Mouse (Mus musculus): ENCODE data around the gene Cacna1a. TPM values are rescaled to one million over a fixed set of nuclear protein-coding genes. Genes with fewer than 3 reads are reported as not detected.

Cacna1a gene
- total and polyA plus RNA-seq, 2 experiments from 2014 or later, result 4.2 to 8.6 TPM

DNA sequence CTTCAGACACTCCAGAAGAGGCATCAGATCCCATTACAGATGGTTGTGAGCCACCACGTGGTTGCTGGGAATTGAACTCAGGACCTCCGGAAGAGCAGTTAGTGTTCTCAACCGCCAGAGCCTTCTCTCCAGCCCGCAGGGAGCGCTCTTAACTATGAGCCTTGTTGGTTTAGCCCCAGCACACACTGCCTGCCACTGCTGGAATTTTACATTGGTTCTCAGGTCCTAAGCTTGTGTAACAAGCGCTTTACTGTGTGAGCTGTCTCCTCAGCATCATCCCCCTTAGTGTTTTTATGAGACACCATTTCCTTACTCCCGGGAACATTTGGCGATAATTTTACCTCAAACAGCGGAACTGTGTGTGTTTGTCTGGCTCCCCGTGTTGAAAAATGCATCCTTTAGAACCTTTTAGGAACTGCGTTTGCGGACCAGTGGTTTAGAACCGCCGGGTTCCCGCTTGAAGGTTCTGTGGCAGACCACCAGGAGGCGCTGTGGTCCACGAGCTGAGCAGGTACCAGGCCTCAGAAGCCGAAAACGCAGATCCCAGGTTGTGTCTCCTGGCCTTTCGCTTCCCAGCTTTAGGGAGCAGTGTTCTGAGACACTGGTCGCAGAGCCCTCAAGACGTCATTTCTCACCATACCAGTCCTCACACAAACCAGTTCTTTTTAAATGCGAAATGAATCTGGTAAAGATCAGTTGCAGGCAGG lies 24.7 kb upstream of the Cacna1a start:
- Histone ChIP-seq H3K9me3 (replicated peaks; ENCODE audit: control insufficient read depth, low read length) (no peaks in the 10 kb centered on the region), H3K27me3 (ENCODE audit: control insufficient read depth, insufficient read depth, low read length) (peaks cover 8% of the 10 kb centered on the region; the same call in 1 of the 2 replicates), H3K4me1 (ENCODE audit: control insufficient read depth, insufficient read depth) (no peaks in the 10 kb centered on the region), H3K36me3 (replicated peaks; ENCODE audit: control insufficient read depth, insufficient read depth, low read length) (no peaks in the 10 kb centered on the region), H3K4me2 (ENCODE audit: low read depth, low read length) (no peak overlapping the region), H3K27ac (ENCODE audit: low read depth) (no peak overlapping the region), H3K4me3 (ENCODE audit: low read depth, low read length) (no peak overlapping the region), H3K9ac (replicated peaks; ENCODE audit: low read depth, low read length) (no peak overlapping the region)
- peak; percentile 46 for DNase-seq (ENCODE audit: low spot score)
- 0 out of 2 replicates have a peak, but pooled peaks have one; percentile 44 for ATAC-seq (ENCODE audit: insufficient read depth, low read depth)
- TF ChIP-seq CTCF (IDR thresholded peaks at IDR 0.05; ENCODE audit: low read depth) (peak; percentile 92), EP300 (IDR thresholded peaks at IDR 0.05; ENCODE audit: low read depth) (no peak)
- WGBS, result 12% methylated on average over 23 of the region's 23 CpGs

GRCm38 (mm10) chr8:84365197-84365596 lies 23.0 kb upstream of the Cacna1a start:
- Histone ChIP-seq H3K27ac (ENCODE audit: low read depth) (no peak overlapping the region), H3K4me3 (ENCODE audit: low read depth, low read length) (no peak overlapping the region), H3K4me2 (ENCODE audit: low read depth, low read length) (no peak overlapping the region), H3K27me3 (ENCODE audit: control insufficient read depth, insufficient read depth, low read length) (peaks cover 8% of the 10 kb centered on the region; the same call in 1 of the 2 replicates), H3K36me3 (replicated peaks; ENCODE audit: control insufficient read depth, insufficient read depth, low read length) (no peaks in the 10 kb centered on the region), H3K9ac (replicated peaks; ENCODE audit: low read depth, low read length) (no peak overlapping the region), H3K4me1 (ENCODE audit: control insufficient read depth, insufficient read depth) (no peaks in the 10 kb centered on the region), H3K9me3 (replicated peaks; ENCODE audit: control insufficient read depth, low read length) (0 out of 2 replicates have a peak, but pooled peaks cover 5% of the 10 kb centered on the region)
- ATAC-seq (ENCODE audit: insufficient read depth, low read depth), result no peak
- no peak for TF ChIP-seq EP300 (IDR thresholded peaks at IDR 0.05; ENCODE audit: low read depth)
- no peak for TF ChIP-seq CTCF (IDR thresholded peaks at IDR 0.05; ENCODE audit: low read depth)
- DNase-seq (ENCODE audit: low spot score), result no peak
- WGBS, result 90% methylated on average over 1 of the region's 1 CpGs

- H3K9me3 ChIP-seq (replicated peaks; ENCODE audit: control insufficient read depth, low read length), result 0 out of 2 replicates have a peak, but pooled peaks cover 5% of the 10 kb centered on the region
- TF ChIP-seq EP300 (IDR thresholded peaks at IDR 0.05; ENCODE audit: low read depth), result no peak
- no peak overlapping the region for H3K4me2 ChIP-seq (ENCODE audit: low read depth, low read length)
- ATAC-seq (ENCODE audit: insufficient read depth, low read depth), result no peak
- DNase-seq (ENCODE audit: low spot score), result no peak
- WGBS, result 76% methylated on average over 4 of the region's 4 CpGs
- no peak overlapping the region for H3K27ac ChIP-seq (ENCODE audit: low read depth)
- H3K36me3 ChIP-seq (replicated peaks; ENCODE audit: control insufficient read depth, insufficient read depth, low read length), result no peaks in the 10 kb centered on the region
- H3K4me1 ChIP-seq (ENCODE audit: control insufficient read depth, insufficient read depth), result no peaks in the 10 kb centered on the region
- H3K27me3 ChIP-seq (ENCODE audit: control insufficient read depth, insufficient read depth, low read length), result no peaks in the 10 kb centered on the region
- no peak overlapping the region for H3K4me3 ChIP-seq (ENCODE audit: low read depth, low read length)
- no peak overlapping the region for H3K9ac ChIP-seq (replicated peaks; ENCODE audit: low read depth, low read length)
Measured at GRCm38 (mm10) chr8:84370972-84371371, 17.3 kb upstream of the Cacna1a start.

DNA sequence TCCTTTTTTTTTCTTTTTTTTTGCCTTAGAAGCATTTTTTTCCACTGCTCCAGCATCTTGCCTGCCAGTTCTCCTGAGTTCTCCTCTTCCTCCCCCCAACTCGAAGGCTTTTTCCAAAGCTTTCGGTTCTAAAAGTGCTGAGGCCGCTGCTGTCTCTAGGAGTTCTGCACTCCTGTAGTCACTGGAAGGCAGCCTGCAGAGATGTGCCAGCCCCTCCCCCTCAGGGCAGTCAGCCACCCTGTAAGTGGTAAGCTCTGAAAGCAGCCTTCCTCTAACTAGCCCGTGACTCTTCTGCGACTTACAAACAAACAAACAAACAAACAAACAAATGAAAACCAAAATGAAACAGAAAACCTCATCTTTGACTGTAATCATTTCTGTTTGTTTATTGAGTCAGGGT lies 13.2 kb upstream of the Cacna1a start:
- Histone ChIP-seq H3K36me3 (replicated peaks; ENCODE audit: control insufficient read depth, insufficient read depth, low read length) (no peaks in the 10 kb centered on the region), H3K4me2 (ENCODE audit: low read depth, low read length) (no peak overlapping the region), H3K9ac (replicated peaks; ENCODE audit: low read depth, low read length) (no peak overlapping the region), H3K27me3 (ENCODE audit: control insufficient read depth, insufficient read depth, low read length) (no peaks in the 10 kb centered on the region), H3K9me3 (replicated peaks; ENCODE audit: control insufficient read depth, low read length) (no peaks in the 10 kb centered on the region), H3K4me1 (ENCODE audit: control insufficient read depth, insufficient read depth) (no peaks in the 10 kb centered on the region), H3K27ac (ENCODE audit: low read depth) (no peak overlapping the region), H3K4me3 (ENCODE audit: low read depth, low read length) (no peak overlapping the region)
- ATAC-seq (ENCODE audit: insufficient read depth, low read depth) (no peak), DNase-seq (ENCODE audit: low spot score) (no peak)
- TF ChIP-seq EP300 (IDR thresholded peaks at IDR 0.05; ENCODE audit: low read depth), result no peak
- TF ChIP-seq CTCF (IDR thresholded peaks at IDR 0.05; ENCODE audit: low read depth), result no peak
- WGBS, result 32% methylated on average over 5 of the region's 5 CpGs

- TF ChIP-seq EP300 (IDR thresholded peaks at IDR 0.05; ENCODE audit: low read depth), result no peak
- no peak for TF ChIP-seq CTCF (IDR thresholded peaks at IDR 0.05; ENCODE audit: low read depth)
- ATAC-seq (ENCODE audit: insufficient read depth, low read depth), result no peak
- no peak overlapping the region for H3K4me3 ChIP-seq (ENCODE audit: low read depth, low read length)
- no peak overlapping the region for H3K9ac ChIP-seq (replicated peaks; ENCODE audit: low read depth, low read length)
- no peak for DNase-seq (ENCODE audit: low spot score)
- no peak overlapping the region for H3K4me2 ChIP-seq (ENCODE audit: low read depth, low read length)
- 77% methylated on average over 5 of the region's 5 CpGs for WGBS
- H3K4me1 ChIP-seq (ENCODE audit: control insufficient read depth, insufficient read depth), result no peaks in the 10 kb centered on the region
- no peaks in the 10 kb centered on the region for H3K9me3 ChIP-seq (replicated peaks; ENCODE audit: control insufficient read depth, low read length)
- H3K27ac ChIP-seq (ENCODE audit: low read depth), result no peak overlapping the region
- H3K36me3 ChIP-seq (replicated peaks; ENCODE audit: control insufficient read depth, insufficient read depth, low read length), result no peaks in the 10 kb centered on the region
- H3K27me3 ChIP-seq (ENCODE audit: control insufficient read depth, insufficient read depth, low read length), result no peaks in the 10 kb centered on the region
Measured at GRCm38 (mm10) chr8:84375803-84376202, 12.4 kb upstream of the Cacna1a start.

DNA sequence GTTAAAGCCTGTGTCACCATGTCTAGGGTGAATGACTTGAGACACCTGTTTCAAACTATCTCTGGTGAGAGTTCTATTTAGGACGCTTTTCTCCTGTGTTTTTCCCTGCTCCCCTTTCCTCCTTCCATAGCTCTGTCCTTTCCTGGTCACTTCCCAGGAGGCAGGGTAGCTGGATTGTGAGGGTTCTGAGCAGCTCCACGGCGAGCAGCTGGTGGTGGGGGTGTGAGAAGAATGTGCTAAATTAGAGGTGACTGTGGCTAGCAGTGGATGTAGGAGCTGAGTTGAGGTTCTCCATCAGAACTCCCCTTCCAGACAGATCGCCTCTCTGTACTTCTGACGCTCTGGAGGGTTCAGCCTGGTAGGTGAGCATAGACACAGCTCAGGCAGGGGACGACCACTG lies 11.7 kb upstream of the Cacna1a start:
- TF ChIP-seq EP300 (IDR thresholded peaks at IDR 0.05; ENCODE audit: low read depth), result no peak
- 67% methylated on average over 6 of the region's 6 CpGs for WGBS

More for the DNA sequence above, 11.7 kb upstream of the Cacna1a start:
- Histone ChIP-seq H3K36me3 (replicated peaks; ENCODE audit: control insufficient read depth, insufficient read depth, low read length) (no peaks in the 10 kb centered on the region), H3K4me1 (ENCODE audit: control insufficient read depth, insufficient read depth) (no peaks in the 10 kb centered on the region), H3K9me3 (replicated peaks; ENCODE audit: control insufficient read depth, low read length) (no peaks in the 10 kb centered on the region), H3K27ac (ENCODE audit: low read depth) (no peak overlapping the region), H3K9ac (replicated peaks; ENCODE audit: low read depth, low read length) (no peak overlapping the region), H3K27me3 (ENCODE audit: control insufficient read depth, insufficient read depth, low read length) (no peaks in the 10 kb centered on the region), H3K4me3 (ENCODE audit: low read depth, low read length) (no peak overlapping the region), H3K4me2 (ENCODE audit: low read depth, low read length) (no peak overlapping the region)
- DNase-seq (ENCODE audit: low spot score) (no peak), ATAC-seq (ENCODE audit: insufficient read depth, low read depth) (no peak)
